Mouse (Mus musculus) cerebellum, postnatal 25 days (tissue): ENCODE results near the gene Bmpr1b.

Experiments used
- DNase-seq, 2 experiments: peaks; one replicate each; pipeline ENCODE4 v3.0.0; 2021; ENCODE audit warnings: mixed read lengths in 2 of 2

Gene Bmpr1b

GRCm38 (mm10) chr3:141899521-141899920, 269.7 kb downstream of the Bmpr1b start:
- no peak for DNase-seq

GRCm38 (mm10) chr3:141897698-141898097, 271.5 kb downstream of the Bmpr1b start:
- no peak for DNase-seq

- DNase-seq = no peak
These were observed 272.2 kb downstream of the Bmpr1b start for GRCm38 (mm10) chr3:141896870-141897554.

- DNase-seq = no peak
These were observed 274.1 kb downstream of the Bmpr1b start for GRCm38 (mm10) chr3:141895096-141895495.

- no peak for DNase-seq
These were observed 278.6 kb downstream of the Bmpr1b start for GRCm38 (mm10) chr3:141890668-141891067.

- DNase-seq = no peak
These were observed 281.6 kb downstream of the Bmpr1b start for GRCm38 (mm10) chr3:141887476-141888274.

- DNase-seq = no peak
These were observed 285.0 kb downstream of the Bmpr1b start for GRCm38 (mm10) chr3:141884190-141884589.

- DNase-seq = no peak
These were observed 286.7 kb downstream of the Bmpr1b start for GRCm38 (mm10) chr3:141882496-141882895.

GRCm38 (mm10) chr3:141872337-141873042, 296.7 kb downstream of the Bmpr1b start:
- no peak for DNase-seq

GRCm38 (mm10) chr3:141871805-141872204, 297.4 kb downstream of the Bmpr1b start:
- no peak for DNase-seq

- DNase-seq = peak; percentile 50 to 68
These were observed 306.3 kb downstream of the Bmpr1b start for GRCm38 (mm10) chr3:141862816-141863461.

- no peak for DNase-seq
These were observed 312.1 kb downstream of the Bmpr1b start for GRCm38 (mm10) chr3:141857123-141857522.

- DNase-seq = no peak
These were observed 314.9 kb downstream of the Bmpr1b start for GRCm38 (mm10) chr3:141854339-141854738.

GRCm38 (mm10) chr3:141850141-141850540, 319.1 kb downstream of the Bmpr1b start:
- no peak for DNase-seq

GRCm38 (mm10) chr3:141849206-141849605, 320.0 kb downstream of the Bmpr1b start:
- no peak for DNase-seq

GRCm38 (mm10) chr3:141838864-141839263, 330.4 kb downstream of the Bmpr1b start:
- DNase-seq = peak; percentile 42 to 64

- peak; percentile 75 to 87 for DNase-seq
These were observed 338.1 kb downstream of the Bmpr1b start for GRCm38 (mm10) chr3:141831135-141831534.

GRCm38 (mm10) chr3:141828301-141828700, 340.9 kb downstream of the Bmpr1b start:
- peak in 1 of 2 experiments; percentile 45 for DNase-seq

GRCm38 (mm10) chr3:141819331-141819941, 349.8 kb downstream of the Bmpr1b start:
- DNase-seq = peak; percentile 40 to 48

- no peak for DNase-seq
These were observed 350.5 kb downstream of the Bmpr1b start for GRCm38 (mm10) chr3:141818615-141819312.

- DNase-seq = no peak
These were observed 354.4 kb downstream of the Bmpr1b start for GRCm38 (mm10) chr3:141814776-141815175.

- peak in 1 of 2 experiments; percentile 26 for DNase-seq
These were observed 357.9 kb downstream of the Bmpr1b start for GRCm38 (mm10) chr3:141811348-141811747.
